ENCODE assay signal across 8 mouse cellular contexts in the genomic region with DNA sequence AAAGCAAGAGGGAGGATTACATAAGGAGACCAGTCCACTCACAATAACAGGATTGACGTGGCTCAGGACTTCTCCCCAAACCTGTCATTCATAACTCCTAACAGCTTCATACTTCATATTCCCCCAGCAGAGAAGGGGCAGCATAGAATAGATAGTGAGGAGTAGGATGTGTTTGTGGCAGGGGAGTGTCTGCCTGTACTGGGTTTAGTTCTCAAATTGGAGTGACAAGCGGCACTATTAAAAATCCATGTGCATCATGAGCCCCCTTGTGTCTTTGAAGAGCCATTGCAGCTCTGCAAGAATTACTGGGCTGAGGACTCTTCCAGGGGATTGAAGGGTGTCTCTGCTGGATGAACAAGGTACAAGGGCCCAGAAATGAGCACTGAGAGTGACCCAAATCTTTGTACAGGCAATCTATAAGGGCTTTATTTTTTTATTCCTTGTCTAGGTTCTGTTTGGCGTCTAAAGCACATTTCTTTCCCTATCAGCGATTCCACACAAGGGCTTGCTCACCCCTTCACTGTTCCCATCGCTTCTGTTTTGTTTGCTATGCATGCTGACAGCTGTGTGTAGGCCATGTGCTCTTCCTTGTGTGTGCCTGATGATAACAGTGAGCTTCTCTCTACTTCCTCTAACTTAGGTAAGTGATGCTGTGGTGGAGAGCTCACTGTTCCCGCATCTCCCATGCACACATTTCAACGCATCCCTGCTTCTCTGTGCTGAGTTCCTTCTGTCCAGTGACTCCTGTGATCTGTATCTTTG.
DNase-seq lines count a peak whose midpoint lies in the region; ATAC-seq and TF ChIP-seq lines count a peak whose summit lies in the region.

No protein-coding gene starts in this region.

- 60% methylated on average over 7 of the region's 7 CpGs for WGBS in liver, adult 2 months
- WGBS in forebrain, embryonic 12.5 days: 66% methylated on average over 7 of the region's 7 CpGs
- WGBS in midbrain, embryonic 15.5 days: 62% methylated on average over 7 of the region's 7 CpGs

- ATAC-seq in cerebellum, adult (ENCODE audit: insufficient number of reproducible peaks, low FRiP score, low TSS enrichment): peak; percentile 76
- ATAC-seq in forebrain, embryonic 12.5 days (ENCODE audit: low FRiP score): peak; percentile 60; the same call in 1 of the 2 replicates
- peak; percentile 84 for ATAC-seq in midbrain, embryonic 15.5 days (replicated peaks)
- no peak for ATAC-seq in megakaryocyte, adult 5-6 weeks (ENCODE audit: poor library complexity, severe bottlenecking)

- H3K27me3 ChIP-seq in liver, adult 2 months (ENCODE audit: control insufficient read depth, insufficient read depth, low read length): no peaks in the 10 kb centered on the region
- H3K27me3 ChIP-seq in forebrain, embryonic 12.5 days: peaks cover 8% of the 10 kb centered on the region; the same call in 1 of the 2 replicates
- H3K27me3 ChIP-seq in midbrain, embryonic 15.5 days (replicated peaks): no peaks in the 10 kb centered on the region

- peak; percentile 21; the same call in 1 of the 2 replicates for TF ChIP-seq CTCF in liver, adult 2 months (IDR thresholded peaks at IDR 0.05; ENCODE audit: low read depth, low read length)

- H3K4me3 ChIP-seq in liver, adult 2 months (ENCODE audit: insufficient read depth, low read depth, low read length): no peak overlapping the region
- H3K4me3 ChIP-seq in forebrain, embryonic 12.5 days (replicated peaks): no peak overlapping the region
- H3K4me3 ChIP-seq in midbrain, embryonic 15.5 days: no peak overlapping the region

- intact Hi-C loops in gastrocnemius, postnatal 36 days (cut with DNase I): loop anchor here (1.0 to 5.0 kb wide), 2 partner anchors 506 to 838 kb away; no protein-coding TSS in a partner anchor

- H3K9me3 ChIP-seq in forebrain, embryonic 12.5 days: no peaks in the 10 kb centered on the region
- no peaks in the 10 kb centered on the region for H3K9me3 ChIP-seq in midbrain, embryonic 15.5 days

- H3K4me1 ChIP-seq in liver, adult 2 months (ENCODE audit: control insufficient read depth, insufficient read depth, low read length): peaks cover 3% of the 10 kb centered on the region
- no peaks in the 10 kb centered on the region for H3K4me1 ChIP-seq in forebrain, embryonic 12.5 days
- no peaks in the 10 kb centered on the region; the same call in 1 of the 2 replicates for H3K4me1 ChIP-seq in midbrain, embryonic 15.5 days

- H3K36me3 ChIP-seq in liver, adult 2 months (ENCODE audit: control insufficient read depth, insufficient read depth, low read length): no peaks in the 10 kb centered on the region
- H3K36me3 ChIP-seq in forebrain, embryonic 12.5 days (replicated peaks): no peaks in the 10 kb centered on the region
- no peaks in the 10 kb centered on the region for H3K36me3 ChIP-seq in midbrain, embryonic 15.5 days (replicated peaks)

- TF ChIP-seq POLR2A in liver, adult 2 months (IDR thresholded peaks at IDR 0.05; ENCODE audit: extremely low read depth, insufficient read depth, low read length): no peak

- H3K79me2 ChIP-seq in liver, adult 2 months (ENCODE audit: control insufficient read depth, insufficient read depth, low read length): no peaks in the 10 kb centered on the region

- DNase-seq in liver, adult 2 months (ENCODE audit: extremely low read depth, low read depth, low spot score): peak; percentile 13
- no peak for DNase-seq in liver
- DNase-seq in testis, postnatal 10 days (ENCODE audit: low spot score): no peak
- no peak for DNase-seq in gastrocnemius, postnatal 36 days

- H3K9ac ChIP-seq in liver, adult 2 months (ENCODE audit: low read depth, low read length): no peak overlapping the region
- H3K9ac ChIP-seq in forebrain, embryonic 12.5 days: no peak overlapping the region
- H3K9ac ChIP-seq in midbrain, embryonic 15.5 days: no peak overlapping the region

- no peak overlapping the region for H3K4me2 ChIP-seq in forebrain, embryonic 12.5 days
- H3K4me2 ChIP-seq in midbrain, embryonic 15.5 days: no peak overlapping the region

- no peak overlapping the region for H3K27ac ChIP-seq in liver, adult 2 months (replicated peaks; ENCODE audit: insufficient read depth, low read depth, low read length)
- H3K27ac ChIP-seq in forebrain, embryonic 12.5 days: no peak overlapping the region
- H3K27ac ChIP-seq in midbrain, embryonic 15.5 days: no peak overlapping the region
